Mouse (Mus musculus): ENCODE measurements around the gene Brip1.
"Not testable (repeated sequence)": the region's sequence is repeated elsewhere in the genome, so short reads cannot be mapped to it uniquely, and the experiment has no call there.

The Brip1 gene

DNA sequence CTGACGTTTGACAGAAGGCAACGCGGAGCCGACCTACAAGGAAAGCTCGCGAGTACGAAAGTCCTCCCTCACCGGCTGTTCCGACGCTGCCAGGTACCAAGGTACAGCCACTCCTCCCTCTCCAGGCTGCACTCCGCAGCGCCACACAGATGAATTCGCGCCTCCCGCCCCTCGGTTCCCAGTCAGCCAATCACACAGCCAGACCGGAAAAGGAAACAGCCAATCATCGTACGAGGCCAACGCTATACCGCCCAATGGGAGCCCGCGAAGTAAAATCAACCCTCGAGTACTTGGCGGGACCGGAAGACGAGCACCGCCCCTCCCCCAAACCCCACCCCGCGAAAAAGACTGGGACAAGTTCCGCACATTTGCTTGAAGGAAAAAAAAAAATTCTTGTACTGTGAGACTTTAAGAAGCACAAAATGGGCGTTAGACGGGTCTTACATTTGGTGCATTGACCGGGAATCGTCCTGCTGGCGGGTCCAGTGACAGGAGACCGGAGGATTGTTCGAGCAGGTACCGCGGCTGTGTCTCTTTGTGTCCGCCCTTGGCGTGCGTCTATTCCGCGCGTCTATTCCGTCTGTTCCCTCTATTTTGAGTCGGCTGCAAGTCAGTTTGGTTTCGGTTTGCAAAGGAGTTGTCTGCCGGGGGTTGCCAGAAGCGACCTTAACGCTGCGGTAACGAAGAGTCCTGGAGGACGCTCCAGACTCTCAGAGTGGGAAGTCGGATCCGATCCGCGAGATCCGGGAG lies at the start of gene Brip1:
Brip1 (minus strand) TSS at position 157 of the 750 bp plus-strand sequence.
- DNase-seq (ENCODE audit: low spot score), result peak; percentile 85

DNA sequence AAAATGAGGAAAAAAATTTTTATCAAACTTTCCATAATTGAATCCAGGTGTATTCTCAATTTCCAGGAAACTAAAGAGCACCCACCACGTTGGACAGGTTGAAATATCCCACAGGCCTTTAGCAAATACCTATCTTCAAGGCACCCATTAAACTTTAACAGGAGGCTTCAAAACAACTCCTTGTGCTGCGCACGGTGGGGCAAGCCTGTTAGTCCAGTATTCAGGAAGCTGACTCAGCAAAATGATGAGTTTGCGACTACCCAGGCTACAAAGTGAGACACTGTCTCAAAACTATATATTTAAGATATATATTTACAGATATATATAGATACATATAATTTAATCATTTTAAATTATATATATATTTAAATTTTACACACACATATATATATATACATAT lies 31.5 kb upstream of the Brip1 start:
- no peak for DNase-seq (ENCODE audit: low spot score)

DNA sequence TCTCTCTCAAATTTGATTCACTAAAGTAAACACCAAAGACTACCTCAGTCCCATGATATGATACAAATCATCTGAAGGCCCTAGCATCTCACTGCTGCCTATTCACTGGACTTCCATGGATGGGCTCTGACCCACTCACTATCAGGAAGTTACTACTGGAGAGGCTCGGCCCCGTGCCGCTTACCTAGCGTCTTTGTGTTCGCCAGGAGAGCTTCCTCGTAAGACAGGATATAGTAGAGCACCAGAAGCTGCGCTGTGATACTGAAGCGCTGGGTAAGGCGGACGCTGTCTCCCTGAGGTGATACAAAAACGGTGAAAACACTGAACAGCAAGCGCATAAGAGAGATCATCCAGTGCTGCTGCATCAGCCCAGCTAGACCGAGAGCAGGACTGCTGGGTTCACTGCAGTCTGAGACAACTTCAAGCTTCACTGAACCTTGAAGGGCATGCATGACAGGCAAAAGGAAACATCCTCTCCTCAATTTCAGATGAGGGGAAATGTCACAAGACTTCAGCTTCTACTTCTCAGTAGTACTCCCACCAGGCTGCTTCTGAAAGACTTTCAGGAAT lies 30.9 kb upstream of the Brip1 start:
- DNase-seq (ENCODE audit: low spot score), result no peak

DNA sequence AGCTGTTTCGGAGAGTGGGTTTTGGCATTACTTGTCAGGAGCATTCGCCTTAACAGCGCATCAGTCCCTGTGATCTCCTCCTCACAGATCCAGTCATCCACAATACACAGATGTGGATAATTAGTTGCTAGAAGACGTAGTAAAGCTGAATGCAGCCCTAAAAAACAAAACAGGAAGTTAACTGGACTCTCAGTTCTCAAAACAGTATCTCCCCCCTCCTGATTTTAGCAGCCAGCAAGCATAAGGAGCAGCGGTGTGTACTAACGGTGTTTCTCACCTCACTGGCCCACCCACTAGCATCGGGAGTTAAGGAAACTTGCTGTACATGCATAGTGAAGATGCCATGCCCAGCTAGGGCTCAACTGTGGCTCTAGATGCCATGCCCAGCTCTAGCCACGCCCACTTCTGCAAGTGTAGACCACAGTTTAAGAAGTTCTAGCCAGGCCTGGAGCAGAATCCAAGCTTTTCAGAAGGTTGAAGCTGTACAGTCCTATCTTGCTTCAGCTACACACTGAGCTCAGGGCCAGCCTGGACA lies 25.7 kb upstream of the Brip1 start:
- no peak for DNase-seq (ENCODE audit: low spot score)

DNA sequence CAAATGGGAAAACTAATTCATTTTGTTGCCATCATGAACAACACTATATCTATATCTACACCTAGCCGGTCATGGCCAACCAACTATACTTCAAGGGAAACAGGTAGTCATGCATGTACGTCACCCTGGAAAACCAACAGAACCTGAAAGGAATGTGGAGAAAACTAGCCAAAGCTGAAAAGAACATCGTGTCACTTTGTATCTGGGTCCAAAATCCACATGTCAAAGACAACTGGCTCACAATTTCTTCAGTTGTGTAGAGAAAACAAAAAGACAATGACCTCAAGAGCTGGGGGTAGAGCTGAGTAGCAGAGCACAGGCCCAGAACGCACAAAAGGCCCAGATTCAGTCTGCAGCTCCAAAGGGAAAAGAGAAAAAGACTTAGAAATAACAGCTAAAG lies 24.8 kb upstream of the Brip1 start:
- no peak for DNase-seq (ENCODE audit: low spot score)

DNA sequence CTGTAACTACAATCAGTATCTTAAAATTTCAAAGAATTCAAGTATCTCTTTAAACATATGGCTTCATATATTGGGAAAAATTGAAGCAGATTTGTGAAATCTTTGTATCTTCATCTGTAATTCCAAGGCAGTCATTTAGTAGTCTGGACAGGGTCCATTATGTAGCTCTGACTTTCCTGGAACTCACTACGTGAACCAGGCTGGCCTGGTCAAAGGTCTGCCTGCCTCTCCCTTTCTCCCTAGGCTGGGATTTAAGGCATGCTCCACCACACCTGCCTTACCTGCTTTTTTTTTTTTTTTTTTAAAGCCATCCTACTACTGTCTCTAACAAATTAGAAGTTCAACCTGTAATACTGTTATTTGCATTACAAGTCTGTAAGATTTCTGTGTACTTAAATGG lies 10.8 kb upstream of the Brip1 start:
- no peak for DNase-seq (ENCODE audit: low spot score)

DNA sequence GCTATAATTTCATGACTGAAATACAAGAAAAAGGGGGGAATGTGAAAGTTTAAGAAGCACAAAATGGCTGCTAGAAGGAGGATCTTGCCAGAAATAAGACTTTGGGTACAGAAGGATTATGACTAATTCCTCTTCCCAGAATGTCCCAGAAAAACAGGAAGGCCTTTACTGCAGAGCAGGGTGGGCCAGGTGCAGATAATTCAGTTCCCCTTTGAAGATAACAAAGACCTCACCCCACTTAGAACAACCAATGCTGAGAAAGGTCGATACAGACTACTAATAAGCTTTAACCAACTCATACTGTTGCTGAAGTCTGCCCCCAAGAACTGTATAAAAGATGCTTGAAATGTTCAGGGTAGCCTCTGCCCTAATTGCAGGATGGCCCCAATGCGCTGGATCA lies 8.1 kb upstream of the Brip1 start:
- no peak for DNase-seq (ENCODE audit: low spot score)

DNA sequence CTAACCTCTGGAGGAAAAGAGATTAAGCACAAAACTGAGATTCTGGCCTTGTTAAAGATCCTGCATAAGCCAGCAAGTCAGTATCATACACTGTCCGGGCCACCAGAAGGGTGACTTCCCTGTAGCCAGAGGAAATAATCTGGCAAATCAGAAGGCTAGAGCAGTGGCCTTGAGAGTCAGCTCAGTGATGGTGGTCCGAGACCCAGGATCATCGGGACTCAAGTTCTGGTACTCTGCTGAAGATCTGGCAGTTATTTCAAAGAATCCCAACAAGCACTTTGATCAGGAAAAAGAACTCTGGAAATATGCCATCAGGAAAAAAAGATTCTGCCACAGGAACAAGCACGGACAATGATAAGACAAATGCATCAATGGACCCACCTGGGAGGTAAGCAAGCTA lies 4.9 kb upstream of the Brip1 start:
- DNase-seq (ENCODE audit: low spot score), result no peak

DNA sequence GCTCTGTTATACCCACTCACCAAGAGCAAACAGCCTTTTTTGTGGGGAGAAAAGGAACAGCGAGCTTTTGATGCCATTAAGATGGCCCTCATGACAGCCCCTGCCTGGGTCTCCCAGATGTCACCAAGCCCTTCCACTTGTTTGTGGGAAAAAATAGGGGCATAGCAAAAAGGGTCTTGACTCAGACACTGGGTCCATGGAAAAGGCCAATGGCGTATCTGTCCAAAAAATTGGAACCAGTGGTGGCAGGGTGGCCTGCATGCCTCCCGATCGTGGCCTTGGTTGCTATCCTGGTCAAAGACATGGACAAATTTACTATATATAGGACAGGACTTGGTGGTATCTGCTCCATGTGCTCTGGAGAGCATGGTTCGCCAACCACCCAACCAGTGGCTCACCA lies 4.0 kb upstream of the Brip1 start:
- no peak for DNase-seq (ENCODE audit: low spot score)

DNA sequence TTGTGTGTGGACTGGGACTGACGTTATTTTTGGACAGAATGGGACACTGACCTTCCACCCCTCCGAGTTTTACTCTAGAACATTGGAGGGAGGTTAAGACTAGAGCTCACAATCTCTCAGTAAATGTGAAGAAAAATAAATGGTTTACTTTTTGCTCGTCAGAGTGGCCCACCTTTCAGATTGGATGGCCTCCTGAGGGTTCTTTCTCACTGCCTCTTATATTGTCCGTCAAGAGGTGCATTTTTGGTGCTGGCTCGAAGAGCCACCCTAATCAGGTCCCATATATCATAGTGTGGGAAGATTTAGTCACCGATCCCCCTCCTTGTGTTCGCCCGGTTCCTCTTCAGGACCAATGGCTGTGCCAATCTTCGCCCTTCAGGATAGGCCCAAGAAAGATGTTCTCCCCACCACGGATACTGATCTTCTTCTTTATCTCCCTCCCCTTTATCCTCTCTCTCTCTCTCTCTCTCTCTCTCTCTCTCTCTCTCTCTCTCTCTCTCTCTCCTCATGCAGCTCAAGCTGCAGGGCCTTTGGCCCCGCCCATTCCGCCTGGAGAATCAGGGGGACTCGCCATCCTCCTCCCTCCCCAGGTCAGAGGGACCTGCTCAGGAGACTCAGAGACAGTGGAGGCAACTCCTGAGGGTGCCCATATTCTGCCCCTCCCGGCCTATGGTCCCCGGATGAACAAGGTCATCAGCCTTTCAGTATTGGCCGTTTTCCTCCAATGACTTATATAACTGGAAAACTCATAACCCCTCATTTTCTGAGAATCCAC lies 1.1 kb upstream of the Brip1 start:
- no peak for DNase-seq (ENCODE audit: low spot score)

DNA sequence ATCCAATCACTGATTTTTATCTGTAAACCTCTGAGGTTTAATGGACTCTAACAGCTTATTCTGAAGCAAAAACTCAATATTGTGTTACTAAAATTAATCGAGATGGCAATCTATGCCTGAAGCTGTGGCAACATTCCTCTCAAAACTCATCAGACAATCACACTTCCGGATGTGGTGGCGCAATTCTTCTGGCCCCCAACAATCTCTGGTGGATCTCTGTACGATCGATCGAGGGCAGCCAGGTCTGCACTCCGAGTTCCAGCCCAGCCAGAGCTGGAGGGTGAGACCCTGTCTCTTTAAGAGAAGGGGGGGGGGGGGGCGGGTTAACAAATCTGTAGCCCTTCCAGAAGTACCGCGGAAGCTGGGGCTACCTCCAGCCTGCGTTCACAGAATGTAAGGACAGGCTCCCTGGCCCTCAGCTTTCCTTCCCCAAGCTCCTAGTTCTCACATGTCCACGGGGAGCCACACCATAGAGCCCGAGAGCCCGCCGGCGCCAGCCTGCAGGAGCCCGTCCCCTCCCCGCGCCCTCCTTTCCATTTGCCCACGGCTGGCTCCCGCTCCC lies 452 bp downstream of the Brip1 start:
- DNase-seq (ENCODE audit: low spot score), result no peak

DNA sequence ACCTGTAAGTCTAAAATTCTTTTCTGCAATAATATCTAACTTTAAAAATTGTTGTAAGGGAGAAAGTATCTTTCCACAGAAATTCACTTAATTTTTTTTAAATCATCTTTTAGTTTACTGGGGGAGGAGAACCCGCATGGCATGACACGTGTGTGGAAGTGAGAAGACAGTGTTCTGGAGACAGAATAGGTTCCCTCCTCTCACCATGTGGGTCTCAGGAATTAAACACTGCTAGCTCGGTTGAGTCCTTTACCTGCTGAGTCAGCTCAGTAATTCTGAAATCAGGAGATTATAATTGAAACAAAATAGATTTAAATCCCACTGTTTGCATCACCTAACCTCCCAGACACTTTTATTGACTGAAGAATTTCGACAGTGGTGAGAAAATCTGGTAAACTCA lies 1.3 kb downstream of the Brip1 start:
- DNase-seq (ENCODE audit: low spot score), result no peak

DNA sequence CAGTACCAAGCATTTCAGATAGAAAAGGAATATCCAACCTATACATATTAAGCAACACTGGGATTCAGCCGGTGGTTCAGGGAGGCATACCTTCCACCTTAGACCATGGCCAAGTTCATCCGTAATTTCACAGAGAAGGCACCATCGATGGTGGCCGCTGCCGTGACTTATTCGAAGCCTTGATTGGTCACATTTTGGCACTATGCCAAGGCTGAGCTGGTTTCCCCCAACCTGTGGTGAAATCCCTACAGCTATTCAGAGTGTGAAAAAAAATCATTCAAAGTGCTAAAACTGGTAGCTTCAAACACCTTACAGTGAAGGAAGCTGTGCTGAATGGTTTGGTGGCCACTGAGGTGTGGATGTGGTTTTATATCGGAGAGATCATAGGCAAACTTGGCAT lies 15.8 kb downstream of the Brip1 start:
- not testable (repeated sequence) for DNase-seq (ENCODE audit: low spot score)

DNA sequence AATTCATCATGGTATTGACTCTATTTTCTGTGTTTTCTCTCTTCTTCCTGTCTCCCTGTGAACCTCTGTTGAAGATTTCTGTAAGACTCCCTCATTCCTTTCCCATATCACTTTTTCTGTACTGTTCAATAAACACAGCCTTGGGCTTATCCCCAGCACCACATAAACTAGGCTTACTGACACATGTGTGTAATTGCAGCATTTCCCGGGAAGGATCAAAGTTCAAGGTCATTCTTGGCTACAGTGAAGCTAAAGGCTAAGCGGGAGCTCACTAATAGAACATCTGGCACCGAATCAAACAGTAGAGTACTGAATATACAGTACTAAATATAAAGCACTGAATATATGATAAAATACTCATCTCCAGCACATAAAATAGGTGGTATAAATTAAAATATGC lies 25.2 kb downstream of the Brip1 start:
- no peak for DNase-seq (ENCODE audit: low spot score)

DNA sequence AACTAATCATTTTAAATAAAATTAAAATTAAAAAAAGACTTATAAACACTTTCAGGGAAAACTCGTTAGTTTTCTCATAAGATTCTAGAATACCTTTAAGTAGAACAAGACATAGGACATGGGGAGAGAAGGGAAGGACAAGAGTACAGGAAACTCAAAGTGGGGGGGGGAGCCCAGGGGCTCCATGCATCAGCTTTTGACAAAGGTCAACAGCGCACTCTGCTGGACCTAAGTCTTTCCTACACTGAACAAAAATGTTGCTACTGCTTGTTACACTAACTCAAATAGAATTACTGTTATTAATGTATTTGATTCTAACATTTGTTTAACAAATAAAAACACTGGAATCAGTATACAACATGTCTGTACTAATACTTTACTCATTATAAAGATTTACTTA lies 26.8 kb downstream of the Brip1 start:
- peak; percentile 6 for DNase-seq (ENCODE audit: low spot score)

DNA sequence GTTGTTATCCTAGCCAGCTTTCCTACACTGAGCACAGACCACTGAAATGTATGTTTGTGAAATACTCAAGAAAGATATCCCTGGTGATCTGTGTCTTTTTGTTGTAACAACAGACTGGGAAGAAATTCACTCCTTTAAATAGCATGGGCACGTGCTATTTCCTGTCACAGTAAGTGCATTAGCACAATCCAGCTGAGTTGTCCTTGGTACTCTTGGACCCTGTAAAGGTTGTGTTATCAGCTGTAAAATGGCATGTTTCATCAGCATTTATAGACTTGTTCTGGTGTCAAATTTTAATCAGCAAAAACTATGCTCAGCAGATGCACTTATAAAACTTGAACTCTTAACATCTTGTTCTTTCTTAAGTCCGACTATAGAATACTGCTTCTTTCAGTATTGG lies 30.2 kb downstream of the Brip1 start:
- no peak for DNase-seq (ENCODE audit: low spot score)

DNA sequence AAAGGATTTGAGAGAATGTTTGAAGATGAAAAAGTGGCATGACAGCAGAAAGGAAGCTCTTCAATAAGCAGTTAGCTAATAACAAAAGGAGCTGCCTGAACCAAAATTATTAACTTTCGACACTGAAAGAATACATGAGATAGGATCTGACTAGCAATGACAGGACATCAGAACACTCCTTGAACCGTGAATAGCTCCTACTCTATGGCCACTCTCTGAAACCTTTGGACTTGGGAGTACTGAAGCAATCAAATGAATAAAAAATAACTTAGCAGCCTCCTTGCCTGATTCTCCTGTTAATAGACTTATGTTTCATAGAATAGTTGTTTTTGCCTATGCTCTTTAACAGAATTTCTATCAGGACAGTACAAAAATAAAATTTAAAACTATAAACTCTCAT lies 40.7 kb downstream of the Brip1 start:
- no peak for DNase-seq (ENCODE audit: low spot score)

DNA sequence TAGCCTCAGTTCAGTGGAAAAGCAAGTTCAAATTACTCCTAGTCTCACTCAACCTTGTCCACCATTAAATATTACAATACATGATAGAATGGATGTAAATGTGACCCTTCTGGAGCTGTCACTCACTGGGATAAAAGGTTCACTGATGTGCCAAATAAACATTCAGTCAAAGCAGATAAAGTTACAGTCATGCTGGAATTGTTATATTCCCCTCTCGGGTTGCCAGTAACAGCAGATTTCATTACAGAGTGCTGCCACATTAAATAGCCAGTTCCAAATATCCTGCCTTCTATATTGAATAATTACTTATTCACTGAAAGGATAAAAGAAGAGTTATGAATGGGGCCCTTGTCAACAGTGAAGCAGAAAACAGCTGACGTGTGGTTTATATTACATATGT lies 42.0 kb downstream of the Brip1 start:
- DNase-seq (ENCODE audit: low spot score), result no peak

DNA sequence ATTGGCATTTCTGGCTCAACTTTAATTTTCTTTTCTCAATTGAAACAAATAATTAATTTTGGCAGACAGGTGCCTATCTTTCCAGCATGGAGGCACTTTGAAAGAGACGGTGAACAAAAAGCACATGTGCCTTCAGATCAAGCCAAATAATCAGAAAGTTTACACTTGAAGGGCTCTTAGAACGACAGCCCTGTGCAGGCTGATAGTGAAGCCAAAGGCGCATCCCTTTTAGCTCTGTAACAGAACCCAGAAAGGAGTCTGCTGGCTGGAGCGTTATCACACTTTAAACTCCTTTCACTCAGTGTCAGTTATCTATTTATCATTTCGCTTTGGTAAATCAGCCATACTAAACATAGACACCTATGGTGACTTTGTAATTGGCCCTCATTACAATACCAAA lies 45.4 kb downstream of the Brip1 start:
- DNase-seq (ENCODE audit: low spot score), result no peak

DNA sequence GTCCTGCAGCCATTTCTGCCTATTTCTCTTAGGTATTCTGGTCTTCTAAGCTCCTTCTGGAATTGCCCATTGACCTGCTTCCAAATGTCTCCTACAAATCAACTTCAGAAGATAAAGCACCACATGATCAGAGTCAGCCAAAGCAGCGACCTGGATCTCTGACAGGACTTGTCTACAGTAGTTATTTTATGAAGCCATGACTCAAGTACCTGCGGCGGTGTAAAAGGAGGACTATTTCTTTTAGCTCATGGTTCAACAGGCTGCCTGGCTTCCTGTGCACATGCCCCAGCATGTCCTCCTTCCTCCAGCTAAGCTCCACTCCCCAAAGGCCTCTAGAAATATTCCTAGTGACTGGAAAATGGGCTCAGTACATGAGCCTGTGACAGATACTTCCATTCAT lies 69.7 kb downstream of the Brip1 start:
- no peak for DNase-seq (ENCODE audit: low spot score)

DNA sequence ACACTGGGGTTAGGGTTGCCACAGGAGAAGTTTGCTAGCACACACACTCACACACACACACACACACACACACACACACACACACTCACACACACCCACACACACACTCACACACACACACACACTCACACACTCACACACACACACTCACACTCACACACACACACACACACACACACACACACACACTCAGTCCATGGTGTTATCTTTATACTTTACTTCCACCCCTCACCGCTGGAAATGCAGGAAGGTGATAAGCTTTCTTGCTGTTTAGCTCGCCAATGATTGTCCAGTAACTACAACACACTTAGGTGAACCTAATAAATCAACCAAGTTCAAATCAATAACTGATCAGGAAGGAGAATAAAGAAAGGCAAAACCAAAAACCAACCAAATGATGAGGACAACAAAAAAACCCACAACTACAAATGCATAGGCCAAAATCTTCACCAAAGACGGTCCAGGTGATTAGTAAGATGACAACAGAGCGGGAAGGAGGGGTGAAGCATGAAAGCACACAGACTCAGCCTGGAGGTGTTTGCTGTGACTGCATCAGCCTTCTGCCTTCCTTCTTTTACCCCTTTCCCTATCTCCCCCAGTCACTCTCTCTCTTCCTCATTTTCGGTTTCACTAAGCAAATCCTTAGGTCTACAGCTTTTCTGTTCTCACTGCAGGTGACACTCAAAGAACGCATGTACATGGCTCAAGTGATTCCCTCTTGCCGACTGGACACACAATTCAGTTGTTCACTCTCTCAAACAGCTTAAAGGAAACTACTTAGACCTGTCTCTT lies 83.7 kb downstream of the Brip1 start:
- DNase-seq (ENCODE audit: low spot score), result no peak

DNA sequence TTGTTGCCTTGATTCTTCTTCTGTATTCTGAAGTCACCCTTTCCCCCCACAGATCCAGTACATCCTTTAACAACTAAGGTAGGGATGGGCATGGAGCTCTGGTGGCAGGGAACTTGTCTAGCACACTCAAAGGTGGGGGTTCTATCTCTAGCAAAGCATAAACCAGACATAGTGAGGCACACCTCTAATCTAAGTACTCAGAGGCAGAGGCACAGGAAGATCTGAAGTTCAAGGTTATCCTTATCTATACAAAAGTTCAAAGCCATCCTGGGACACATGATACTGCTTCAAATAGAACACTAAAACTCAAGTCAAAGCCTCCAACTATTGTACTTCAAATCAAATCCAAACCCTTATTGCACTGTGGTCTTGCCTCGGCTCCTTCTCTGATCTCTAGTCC lies 85.0 kb downstream of the Brip1 start:
- DNase-seq (ENCODE audit: low spot score), result no peak
